Mouse (Mus musculus) brain, adult 10 weeks (tissue): ENCODE data around the gene Olfr339. TPM values are rescaled to one million over a fixed set of nuclear protein-coding genes. Genes with fewer than 3 reads are reported as not detected.

ENCODE experiments used
- polyA plus RNA-seq: library from polyadenylated mRNA; stranded (reverse); fragments of 350-450 nt; fragmentation: Illumina TruSeq; extraction: RNeasy Lipid Tissue Mini Kit (QIAGEN cat#74804); gene quantifications from one replicate; pipeline ENCODE4 v1.2.3, GENCODE M21; 2015; ENCODE audit warnings: low read depth, low replicate concordance

Gene Olfr339
- not detected for polyA plus RNA-seq

GRCm38 (mm10) chr2:36418647-36419046 is at the start of gene Olfr339:
Gene Olfr339 (plus strand): TSS chr2:36418947.

GRCm38 (mm10) chr2:36373219-36373618 is 45.5 kb upstream of the Olfr339 start, which contains the start of gene Olfr338:
Gene Olfr338 (plus strand): TSS chr2:36373519.

GRCm38 (mm10) chr2:36452287-36452686 is 33.5 kb downstream of the Olfr339 start, which contains the start of gene Olfr340:
Gene Olfr340 (plus strand): TSS chr2:36452587.

Other genes starting within 250 kb of the Olfr339 start
- gene Ptgs1, start 188.5 kb upstream of the Olfr339 start, polyA plus RNA-seq, result 12.2 TPM
- gene Olfr338, start 45.4 kb upstream of the Olfr339 start, polyA plus RNA-seq, result not detected
- gene Olfr340, start 33.6 kb downstream of the Olfr339 start, polyA plus RNA-seq, result not detected
- not detected for gene Olfr341, start 63.5 kb downstream of the Olfr339 start, polyA plus RNA-seq
- not detected for gene Olfr342, start 106.1 kb downstream of the Olfr339 start, polyA plus RNA-seq
- gene Olfr344, start 147.7 kb downstream of the Olfr339 start, polyA plus RNA-seq, result not detected
- gene Olfr345, start 221.1 kb downstream of the Olfr339 start, polyA plus RNA-seq, result not detected